Mouse (Mus musculus): ENCODE measurements around the gene Rbmxl2.

The Rbmxl2 gene

GRCm38 (mm10) chr7:107209204-107209860 lies at the start of gene Rbmxl2:
Gene Rbmxl2, plus strand, starts transcription at chr7:107209445.
- no peak for DNase-seq (ENCODE audit: low read depth)

- DNase-seq (ENCODE audit: low read depth) = no peak
Observed at GRCm38 (mm10) chr7:107166690-107167089, 42.6 kb upstream of the Rbmxl2 start, which contains the start of gene Nlrp14. Gene Nlrp14, plus strand, starts transcription at chr7:107166990.

GRCm38 (mm10) chr7:107180406-107180805 lies 28.8 kb upstream of the Rbmxl2 start:
- no peak for DNase-seq (ENCODE audit: low read depth)

- no peak for DNase-seq (ENCODE audit: low read depth)
Observed at GRCm38 (mm10) chr7:107201817-107202216, 7.4 kb upstream of the Rbmxl2 start.

- DNase-seq (ENCODE audit: low read depth) = no peak
Observed at GRCm38 (mm10) chr7:107207843-107208242, 1.4 kb upstream of the Rbmxl2 start.

DNA sequence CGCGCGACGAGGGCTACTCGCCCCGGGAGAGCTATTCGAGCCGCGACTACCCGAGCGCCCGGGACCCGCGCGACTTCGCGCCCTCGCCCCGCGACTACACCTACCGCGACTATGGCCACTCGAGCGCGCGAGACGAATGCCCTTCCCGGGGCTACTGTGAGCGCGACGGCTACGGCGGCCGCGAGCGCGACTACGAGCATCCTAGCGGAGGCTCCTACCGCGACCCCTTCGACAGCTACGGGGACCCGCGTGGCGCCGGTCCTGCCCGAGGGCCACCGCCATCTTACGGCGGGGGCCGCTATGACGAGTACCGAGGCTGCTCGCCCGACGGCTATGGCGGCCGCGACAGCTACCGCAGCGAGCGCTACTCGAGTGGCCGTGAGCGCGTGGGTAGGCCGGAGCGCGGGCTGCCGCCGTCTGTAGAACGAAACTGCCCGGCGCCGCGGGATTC lies 906 bp downstream of the Rbmxl2 start:
- no peak for DNase-seq (ENCODE audit: low read depth)

- peak; percentile 6 for DNase-seq (ENCODE audit: low read depth)
Observed at GRCm38 (mm10) chr7:107215723-107216122, 6.5 kb downstream of the Rbmxl2 start.

DNA sequence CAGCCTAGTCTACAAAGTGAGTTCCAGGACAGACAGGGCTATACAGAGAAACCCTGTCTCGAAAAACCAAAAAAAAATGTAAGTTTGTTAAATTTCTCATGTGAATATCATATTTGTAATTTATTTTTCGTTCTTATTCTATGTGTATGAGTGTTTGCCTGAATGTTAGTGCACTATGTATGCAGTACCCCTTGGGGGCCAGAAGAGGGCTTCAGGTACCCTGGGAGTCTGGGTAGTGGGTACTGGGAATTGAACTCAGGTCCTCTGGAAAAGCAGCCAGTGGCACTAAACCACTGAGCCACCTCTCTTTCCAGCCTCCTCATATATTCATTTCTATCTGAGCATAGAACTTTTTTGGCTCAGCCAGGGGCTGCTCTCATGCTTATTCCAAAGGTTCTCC lies 7.6 kb downstream of the Rbmxl2 start:
- peak; percentile 3 for DNase-seq (ENCODE audit: low read depth)

- no peak for DNase-seq (ENCODE audit: low read depth)
Observed at GRCm38 (mm10) chr7:107236854-107237253, 27.6 kb downstream of the Rbmxl2 start.

DNA sequence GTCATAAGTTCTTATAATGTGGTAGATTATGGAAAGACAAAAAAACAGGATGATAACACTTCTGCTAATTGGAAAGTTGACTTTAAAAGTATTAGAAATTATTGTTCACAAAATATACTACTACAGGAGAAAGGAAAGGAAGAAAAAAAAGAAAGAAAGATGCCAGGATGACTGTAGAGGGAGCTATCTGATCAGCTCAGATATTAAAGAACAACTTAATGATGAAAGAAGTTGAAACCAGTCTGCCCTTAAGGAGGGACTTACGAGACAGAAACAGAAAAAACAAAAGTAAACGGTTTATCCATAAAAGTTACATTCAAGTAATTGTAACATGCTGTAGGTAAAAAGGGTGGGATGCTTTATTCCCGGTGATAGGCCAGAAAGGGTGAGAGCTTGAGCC lies 28.3 kb downstream of the Rbmxl2 start:
- no peak for DNase-seq (ENCODE audit: low read depth)

- no peak for DNase-seq (ENCODE audit: low read depth)
Observed at GRCm38 (mm10) chr7:107241371-107241883, 32.2 kb downstream of the Rbmxl2 start.

- DNase-seq (ENCODE audit: low read depth) = no peak
Observed at GRCm38 (mm10) chr7:107250211-107250985, 41.2 kb downstream of the Rbmxl2 start.

- DNase-seq (ENCODE audit: low read depth) = no peak
Observed at GRCm38 (mm10) chr7:107253355-107253754, 44.1 kb downstream of the Rbmxl2 start.

DNA sequence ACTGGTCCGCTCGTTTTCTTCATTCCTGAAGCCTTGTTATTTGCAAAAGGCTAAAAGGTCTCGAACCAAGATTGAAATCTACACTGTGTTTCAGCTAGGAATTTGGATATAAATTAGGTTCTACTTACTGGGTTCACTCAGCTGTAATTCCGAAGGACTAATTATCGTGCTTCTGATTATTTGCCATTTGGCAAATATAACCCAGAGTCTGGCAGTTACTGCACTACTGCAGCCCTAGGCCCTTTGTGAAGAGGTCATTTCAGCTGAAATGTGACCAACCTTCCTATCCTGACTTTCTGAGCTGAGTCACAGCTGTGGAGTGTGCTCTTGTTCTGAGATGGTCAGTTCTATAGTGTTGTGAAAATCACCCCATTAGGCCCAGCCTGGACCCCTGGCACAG lies 50.7 kb downstream of the Rbmxl2 start:
- DNase-seq (ENCODE audit: low read depth) = no peak

Data from 416B (cell line).